Mouse (Mus musculus) brain, embryonic 14.5 days (tissue): ENCODE results near the gene Selp. TPM values are rescaled to one million over a fixed set of nuclear protein-coding genes. Genes with fewer than 3 reads are reported as not detected.

Experiments
- DNase-seq: peaks from one replicate; pipeline ENCODE4 v3.0.0-alpha.2; 2011; ENCODE audit warnings: low read depth
- CTCF ChIP-seq: fragments of 200-500 bp; IDR thresholded peaks from 2 replicates; pipeline ENCODE4 v1.5.1; 2012; ENCODE audit warnings: inconsistent platforms, mild to moderate bottlenecking, moderate library complexity, borderline replicate concordance; ENCODE audit not compliant: insufficient read depth, insufficient read length; ENCODE audit errors: extremely low read depth
- POLR2A ChIP-seq: fragments of 200-500 bp; IDR thresholded peaks from 2 replicates; pipeline ENCODE4 v1.6.1; 2012; ENCODE audit warnings: mild to moderate bottlenecking, inconsistent platforms, borderline replicate concordance; ENCODE audit not compliant: poor library complexity, insufficient read depth, insufficient read length, severe bottlenecking; ENCODE audit errors: extremely low read depth
- polyA plus RNA-seq: library from polyadenylated mRNA; depleted of rRNA; stranded (reverse); fragments of >200 nt; gene quantifications from 2 replicates; pipeline ENCODE4 v1.2.3, GENCODE M21; 2012; rRNA removed

Gene Selp
- not detected in 2 replicates for polyA plus RNA-seq

DNA sequence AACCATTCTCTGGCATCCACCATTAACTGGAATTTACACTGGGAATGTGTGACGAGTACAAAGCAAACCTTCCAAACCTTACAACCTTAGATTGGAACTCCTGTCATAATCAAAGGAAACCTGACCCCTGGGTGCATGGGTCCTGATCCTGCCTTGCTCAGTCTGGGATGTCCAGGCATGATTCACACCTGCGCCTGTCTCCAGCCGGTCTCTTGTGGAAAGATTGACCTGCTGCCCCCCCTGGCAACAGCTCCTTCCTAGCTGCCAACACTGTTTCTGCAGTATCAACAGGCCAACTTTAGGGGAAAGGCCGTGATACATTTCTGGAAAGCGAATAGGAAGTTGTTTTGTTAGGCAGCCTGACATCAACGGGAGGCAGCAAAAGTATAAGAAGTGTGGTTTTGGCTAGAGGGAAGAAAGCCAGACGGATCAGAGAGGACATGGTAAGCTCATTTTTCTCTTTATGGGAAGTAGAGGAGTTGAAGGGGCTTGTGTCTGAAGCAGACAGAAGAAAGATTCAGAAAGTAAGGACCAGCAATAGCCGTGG is at the start of gene Selp:
Gene Selp, plus strand, starts transcription at position 318 of the 547 bp plus-strand sequence.
- no peak for TF ChIP-seq CTCF
- TF ChIP-seq POLR2A, result no peak
- no peak for DNase-seq

DNA sequence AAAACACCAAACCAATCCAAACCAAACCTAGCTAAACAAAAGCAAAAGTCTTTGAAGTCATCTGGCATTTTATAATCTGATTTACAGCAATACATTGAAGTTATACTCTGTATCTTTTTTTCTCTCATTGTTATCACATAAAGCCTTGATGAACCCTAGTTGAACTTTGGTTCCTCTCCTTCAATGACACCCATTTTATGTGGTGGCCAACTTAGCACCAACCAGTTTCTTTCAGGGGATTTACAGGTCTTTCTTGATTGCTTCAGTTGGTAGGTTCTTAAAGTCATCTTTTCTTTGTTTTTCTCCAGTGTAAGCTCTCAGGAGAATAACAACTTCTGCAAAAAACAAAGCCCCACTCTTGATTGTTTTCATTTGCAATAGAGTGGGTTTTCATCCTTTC is 45.8 kb upstream of the Selp start:
- TF ChIP-seq CTCF (no peak), POLR2A (no peak)
- DNase-seq, result no peak

DNA sequence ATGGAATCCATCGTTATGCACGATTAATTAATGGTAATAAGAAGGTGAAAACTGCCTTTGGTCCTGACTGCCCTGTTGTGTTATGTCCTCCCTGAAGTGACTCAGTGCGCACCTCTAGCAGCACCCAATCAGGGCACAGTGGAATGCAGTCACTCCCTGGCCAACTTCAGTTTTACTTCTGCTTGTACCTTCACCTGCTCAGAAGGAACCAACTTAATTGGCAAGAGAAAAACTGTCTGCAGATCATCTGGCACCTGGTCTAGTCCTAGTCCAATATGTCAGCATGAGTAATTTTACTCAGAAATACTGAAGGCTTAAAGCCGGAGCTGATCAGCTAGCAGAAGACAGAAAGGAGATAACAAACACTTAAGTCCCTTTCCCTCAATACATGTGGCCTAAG is 44.6 kb upstream of the Selp start:
- no peak for DNase-seq
- no peak for TF ChIP-seq POLR2A
- TF ChIP-seq CTCF, result no peak

DNA sequence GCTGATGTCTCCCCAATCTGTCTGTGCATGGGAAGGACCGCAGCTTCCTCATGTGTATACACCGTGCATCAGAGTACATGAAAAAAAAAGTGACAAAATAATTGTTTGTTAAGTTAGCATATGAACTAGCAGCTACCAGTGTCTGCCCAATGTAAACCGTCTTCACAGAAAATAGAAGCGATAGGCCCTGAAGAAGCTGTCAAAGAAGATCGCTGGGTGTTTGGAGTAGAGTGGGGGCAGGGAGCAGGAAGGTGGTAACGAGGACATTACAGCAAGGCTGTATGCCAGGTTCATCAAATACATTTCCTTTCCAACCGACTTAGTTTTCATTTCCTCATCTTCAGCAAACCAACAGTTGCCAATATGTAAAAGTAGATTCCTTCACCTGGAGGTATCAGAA is 44.0 kb upstream of the Selp start:
- TF ChIP-seq POLR2A (no peak), CTCF (no peak)
- no peak for DNase-seq

DNA sequence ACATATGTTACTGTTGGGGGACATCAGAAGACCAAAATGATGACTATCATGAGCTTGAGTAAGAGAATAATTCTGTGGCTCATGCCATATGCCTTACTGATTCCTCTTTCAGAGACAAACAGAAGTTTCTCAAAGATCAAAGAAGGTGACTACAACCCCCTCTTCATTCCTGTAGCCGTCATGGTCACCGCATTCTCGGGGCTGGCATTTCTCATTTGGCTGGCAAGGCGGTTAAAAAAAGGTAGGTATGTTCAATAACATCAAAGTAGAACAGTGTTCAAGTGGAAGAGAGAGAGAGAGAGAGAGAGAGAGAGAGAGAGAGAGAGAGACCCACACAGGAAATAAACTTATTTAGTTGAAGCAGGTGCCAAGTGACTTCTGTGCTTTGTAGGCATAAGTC is 43.1 kb upstream of the Selp start:
- no peak for DNase-seq
- no peak for TF ChIP-seq POLR2A
- TF ChIP-seq CTCF, result no peak

DNA sequence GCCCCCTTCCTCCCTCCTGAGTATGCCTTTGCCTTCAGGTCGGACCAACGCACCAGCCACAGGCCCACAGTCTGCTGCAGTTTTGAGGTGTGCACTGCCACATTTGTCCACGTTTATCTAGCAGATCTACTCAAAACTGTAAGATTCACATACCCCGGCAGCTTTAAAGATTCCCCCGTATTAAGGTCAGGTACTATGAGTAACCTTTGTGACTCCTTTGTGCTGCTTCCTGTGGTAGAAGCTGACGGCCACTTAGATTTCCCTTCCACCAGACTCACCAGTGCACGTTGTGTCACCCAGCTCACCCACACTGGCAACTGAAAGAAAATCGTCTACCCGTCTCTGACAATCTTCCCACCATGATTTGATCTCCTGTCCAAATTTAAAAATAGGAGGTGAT is 42.0 kb upstream of the Selp start:
- DNase-seq, result no peak
- TF ChIP-seq POLR2A, result no peak
- no peak for TF ChIP-seq CTCF

DNA sequence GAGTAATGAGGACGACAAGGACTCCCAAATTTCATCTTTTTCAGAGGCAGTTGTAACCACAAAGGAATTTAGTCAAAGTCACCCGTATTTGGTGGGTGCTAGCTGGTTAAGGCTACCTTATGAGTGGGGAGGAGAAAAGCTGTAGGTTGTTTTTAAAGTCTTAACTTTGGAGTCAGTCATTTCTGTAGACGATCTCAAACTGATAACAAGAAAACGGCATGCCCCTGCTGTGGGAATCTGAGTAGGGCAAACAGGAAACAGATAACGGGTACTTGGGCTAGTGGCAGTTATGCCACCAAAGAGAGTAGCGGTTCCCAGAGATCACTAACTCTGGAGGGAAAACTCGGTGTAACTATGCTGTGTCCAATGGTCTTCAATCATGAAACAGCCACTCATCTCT is 41.3 kb upstream of the Selp start:
- TF ChIP-seq CTCF (no peak), POLR2A (no peak)
- DNase-seq, result no peak

DNA sequence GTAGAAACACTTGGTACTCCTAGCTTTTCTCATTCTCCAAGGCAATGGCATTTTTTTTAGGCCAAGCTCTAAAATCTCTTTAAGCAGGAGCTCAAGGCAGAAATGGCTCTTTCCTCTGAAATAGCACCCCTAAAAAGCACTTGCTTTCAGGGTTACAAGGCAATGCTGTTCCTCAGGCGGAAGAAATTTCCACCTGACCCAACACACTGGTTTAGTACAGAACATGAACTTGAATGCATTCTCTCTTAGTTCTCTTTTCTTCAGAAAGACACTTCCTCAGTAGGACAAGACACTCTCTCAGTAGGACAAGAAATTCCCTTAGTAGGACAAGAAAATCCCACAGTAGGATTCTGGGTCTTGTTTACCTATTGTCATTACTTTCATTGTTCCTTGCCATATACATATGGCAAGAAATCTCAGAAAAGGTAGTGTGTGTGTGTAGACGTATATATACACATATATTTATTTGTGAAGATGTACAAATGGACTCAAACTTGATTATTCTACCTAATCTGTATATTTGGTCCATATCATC is 40.4 kb upstream of the Selp start:
- TF ChIP-seq POLR2A (no peak), CTCF (no peak)
- DNase-seq, result no peak

DNA sequence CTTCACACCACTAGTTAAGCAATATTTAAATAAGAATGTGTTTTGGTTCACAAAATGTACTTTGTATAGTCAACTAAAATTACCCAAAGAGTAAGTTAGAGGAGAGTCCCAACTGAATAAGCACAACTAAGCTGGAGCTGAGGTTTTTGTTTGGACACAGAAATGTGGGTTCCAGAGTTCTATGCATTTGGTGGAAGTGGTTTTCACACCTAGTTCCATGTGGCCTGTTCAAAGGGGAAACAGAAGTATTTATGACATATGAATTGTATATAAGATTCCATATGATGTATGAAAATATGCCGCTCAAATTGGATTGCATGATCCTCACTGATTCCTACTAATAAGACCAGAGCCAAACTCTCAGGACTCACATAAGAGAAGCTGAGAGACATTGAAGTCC is 39.6 kb upstream of the Selp start:
- TF ChIP-seq CTCF, result no peak
- TF ChIP-seq POLR2A, result no peak
- DNase-seq, result no peak

DNA sequence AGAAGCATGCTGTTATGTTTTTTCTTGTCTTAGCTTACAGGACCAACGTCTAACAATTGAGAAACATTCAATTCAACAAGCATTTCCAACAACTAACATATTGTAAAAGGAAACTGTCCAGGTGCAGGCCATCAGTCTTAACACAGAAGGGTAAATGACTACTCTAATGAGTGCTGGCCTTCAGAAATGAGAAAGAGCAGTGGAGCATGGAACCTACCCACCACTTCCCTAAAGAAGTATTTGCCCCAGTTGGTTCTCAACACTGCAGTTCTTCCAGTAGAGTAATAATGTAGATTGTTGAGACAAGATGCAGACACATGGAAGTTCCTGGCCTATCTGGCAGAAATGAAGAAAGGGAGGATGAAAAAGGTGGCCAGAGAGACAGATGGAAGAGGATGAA is 38.6 kb upstream of the Selp start:
- no peak for DNase-seq
- TF ChIP-seq CTCF (no peak), POLR2A (no peak)

DNA sequence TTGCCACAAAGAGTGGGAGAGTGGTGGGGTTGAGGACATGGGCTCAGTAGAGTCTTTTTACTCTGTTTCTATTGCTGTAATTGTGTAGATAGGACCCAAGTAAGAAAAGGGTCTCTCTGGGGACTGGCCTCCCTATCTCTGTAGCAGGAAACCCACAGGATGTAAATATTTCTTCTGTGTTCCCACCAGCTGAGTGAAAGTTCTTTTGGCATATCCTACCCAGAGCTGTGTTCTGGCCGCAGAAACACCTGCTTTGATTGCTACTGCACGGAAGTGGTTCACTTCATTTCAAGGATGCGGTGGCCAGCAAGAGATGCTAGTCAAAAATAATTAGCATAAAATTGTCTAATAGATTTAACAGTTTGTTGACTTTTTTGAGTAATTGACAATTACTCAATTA is 38.0 kb upstream of the Selp start:
- DNase-seq, result no peak
- TF ChIP-seq POLR2A, result no peak

DNA sequence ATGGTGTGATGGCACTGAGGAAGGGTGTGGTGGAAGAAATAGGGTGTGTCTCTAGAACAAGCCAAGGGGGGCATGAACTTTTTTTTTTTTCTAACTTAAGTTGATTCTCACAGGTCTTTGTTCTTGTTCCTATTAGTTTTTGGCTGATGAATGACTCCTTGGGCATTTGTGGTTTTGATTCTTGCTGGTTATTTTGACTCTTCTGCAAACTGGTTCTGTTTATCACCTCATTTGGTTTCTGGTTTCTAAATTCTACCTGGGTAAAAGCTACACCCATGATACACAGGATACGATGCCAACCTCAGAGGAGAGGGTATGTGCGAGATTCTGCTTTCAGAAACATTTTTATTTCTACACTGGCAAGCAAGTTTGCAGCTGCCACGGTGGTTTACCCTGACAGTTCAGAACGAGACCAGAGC is 36.7 kb upstream of the Selp start:
- no peak for DNase-seq
- TF ChIP-seq POLR2A, result no peak
- TF ChIP-seq CTCF, result no peak
